Mouse (Mus musculus): ENCODE measurements around the gene Limk2.
A peak's percentile ranks its signal among the peaks of the same experiment; 100 is the strongest.

The Limk2 gene

DNA sequence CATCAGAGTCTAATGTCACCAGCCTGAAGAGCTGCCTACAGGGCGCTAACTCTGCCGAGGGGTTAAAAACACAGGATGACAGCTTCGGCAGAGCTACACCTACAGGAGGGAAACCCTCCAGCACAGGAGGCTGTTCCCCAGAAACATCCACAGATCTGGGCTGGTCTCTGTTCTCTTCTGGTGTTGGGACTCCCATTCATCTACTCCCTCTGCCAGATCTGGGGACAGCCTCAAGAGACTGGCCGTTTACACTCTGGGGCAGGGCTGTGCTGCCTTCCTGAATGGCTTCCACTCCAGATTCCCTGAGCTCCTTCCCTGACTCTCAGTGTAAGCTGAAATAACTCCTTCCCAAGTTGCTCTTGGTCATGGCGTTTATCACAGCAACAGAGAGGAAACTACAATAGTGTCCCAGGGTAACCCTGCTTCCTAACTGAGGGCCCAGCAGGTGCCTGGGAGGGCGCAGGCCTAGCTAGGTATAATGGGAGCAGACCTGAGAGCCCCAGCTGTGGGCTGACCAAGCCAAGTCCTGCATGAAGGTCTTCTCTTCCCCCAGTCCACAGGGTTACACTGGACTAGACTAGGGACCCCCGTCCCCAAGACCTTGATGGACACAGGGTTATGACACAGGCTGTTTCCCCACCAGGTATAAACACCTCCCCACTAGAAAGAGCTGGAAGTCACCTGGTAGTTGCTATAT, 37.2 kb downstream of the Limk2 start:
- no peak for DNase-seq (ENCODE audit: low read depth, low spot score)

GRCm38 (mm10) chr11:3370928-3371598, 37.9 kb downstream of the Limk2 start:
- DNase-seq (ENCODE audit: low read depth, low spot score), result peak; percentile 96

DNA sequence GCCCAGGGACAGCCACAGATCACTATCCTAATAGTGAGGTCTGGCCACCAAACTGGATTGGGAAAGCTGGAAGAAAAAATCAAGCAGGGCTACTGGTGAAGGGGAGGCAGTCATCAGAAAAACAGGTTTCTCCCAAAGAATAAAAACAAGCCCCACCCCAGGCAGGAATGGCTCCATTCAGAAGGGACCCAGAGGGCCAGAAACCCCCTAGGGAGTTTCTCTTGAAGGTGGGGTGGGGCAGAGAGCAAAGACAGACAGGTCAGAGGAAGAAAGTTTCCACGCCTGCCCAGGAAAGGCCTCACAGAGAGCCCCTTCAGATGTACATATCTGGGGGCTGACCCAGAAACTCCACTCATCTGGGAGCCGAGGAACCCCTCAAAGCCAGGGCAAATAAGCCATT, 38.8 kb downstream of the Limk2 start:
- peak; percentile 87 for DNase-seq (ENCODE audit: low read depth, low spot score)

GRCm38 (mm10) chr11:3369449-3369848, 39.5 kb downstream of the Limk2 start:
- DNase-seq (ENCODE audit: low read depth, low spot score), result peak; percentile 60

DNA sequence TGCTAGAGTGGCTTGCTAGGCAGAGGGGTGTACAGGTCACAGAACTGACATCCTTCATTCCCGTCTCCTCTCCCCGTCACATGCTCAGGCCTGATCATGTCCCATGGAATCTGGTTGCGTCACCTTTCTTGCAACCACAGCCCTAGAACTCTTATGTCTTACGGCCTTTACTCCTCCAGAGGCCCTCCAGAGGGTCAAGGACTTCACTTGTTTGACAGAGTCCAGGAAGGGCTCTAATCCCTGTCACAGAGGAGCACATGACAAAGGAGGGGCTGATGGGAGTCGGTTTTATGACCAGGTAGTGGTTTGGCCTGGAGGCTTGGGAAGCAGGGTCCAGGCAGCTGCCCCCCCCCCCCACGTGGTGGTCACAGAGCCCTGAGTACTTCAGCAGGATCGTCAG, 40.0 kb downstream of the Limk2 start:
- DNase-seq (ENCODE audit: low read depth, low spot score), result peak; percentile 38

GRCm38 (mm10) chr11:3366411-3366810, 42.6 kb downstream of the Limk2 start:
- no peak for DNase-seq (ENCODE audit: low read depth, low spot score)

GRCm38 (mm10) chr11:3362854-3363253, 46.1 kb downstream of the Limk2 start:
- DNase-seq (ENCODE audit: low read depth, low spot score), result no peak

DNA sequence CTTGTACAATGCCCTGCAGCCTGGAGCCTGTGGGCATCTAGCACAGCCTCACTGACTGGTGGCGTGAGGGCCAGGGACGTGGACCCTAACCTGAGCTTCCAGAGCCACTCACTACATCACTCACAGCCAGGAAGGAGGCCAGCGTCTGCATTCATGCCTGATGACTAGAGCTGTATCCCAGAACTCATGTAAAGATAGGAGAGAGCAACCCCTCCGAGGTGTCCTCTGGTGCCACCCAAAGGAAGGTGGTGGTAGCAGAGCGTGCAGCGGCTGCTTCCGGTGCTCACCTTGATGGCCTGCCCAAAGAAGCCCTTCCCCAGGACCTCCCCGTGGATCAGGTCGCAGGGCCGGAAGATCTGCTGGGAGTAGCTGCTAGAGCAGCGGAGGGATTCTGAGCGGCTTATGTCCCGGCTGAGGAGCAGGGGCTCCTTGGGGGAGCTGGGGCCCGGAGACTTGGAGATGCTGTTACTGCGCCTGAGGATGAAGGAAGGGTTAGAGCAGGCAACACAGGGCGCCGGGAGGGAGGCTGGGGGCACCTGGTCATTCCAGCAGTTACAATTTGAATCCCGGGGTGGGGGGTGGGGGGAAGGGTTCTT, 55.9 kb downstream of the Limk2 start:
- DNase-seq (ENCODE audit: low read depth, low spot score), result peak; percentile 81

GRCm38 (mm10) chr11:3352131-3352530, 56.9 kb downstream of the Limk2 start:
- no peak for DNase-seq (ENCODE audit: low read depth, low spot score)

DNA sequence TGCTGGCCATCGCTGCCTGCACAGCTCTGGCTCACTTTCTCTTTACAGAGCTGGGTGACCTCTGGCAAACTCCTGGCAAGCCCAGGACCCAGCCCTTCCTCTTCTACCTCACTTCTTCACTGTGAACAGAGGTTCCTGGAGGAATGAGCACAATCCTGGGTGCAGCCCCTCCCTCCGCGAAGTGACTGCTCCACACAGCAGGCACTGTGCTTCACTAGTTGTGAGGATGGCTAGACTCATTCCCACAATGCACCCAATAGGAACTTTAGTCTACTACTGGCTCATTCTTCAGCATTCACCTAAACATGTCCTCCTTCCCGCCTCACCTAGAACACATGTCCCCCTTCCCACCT, 59.7 kb downstream of the Limk2 start:
- DNase-seq (ENCODE audit: low read depth, low spot score), result peak; percentile 54

DNA sequence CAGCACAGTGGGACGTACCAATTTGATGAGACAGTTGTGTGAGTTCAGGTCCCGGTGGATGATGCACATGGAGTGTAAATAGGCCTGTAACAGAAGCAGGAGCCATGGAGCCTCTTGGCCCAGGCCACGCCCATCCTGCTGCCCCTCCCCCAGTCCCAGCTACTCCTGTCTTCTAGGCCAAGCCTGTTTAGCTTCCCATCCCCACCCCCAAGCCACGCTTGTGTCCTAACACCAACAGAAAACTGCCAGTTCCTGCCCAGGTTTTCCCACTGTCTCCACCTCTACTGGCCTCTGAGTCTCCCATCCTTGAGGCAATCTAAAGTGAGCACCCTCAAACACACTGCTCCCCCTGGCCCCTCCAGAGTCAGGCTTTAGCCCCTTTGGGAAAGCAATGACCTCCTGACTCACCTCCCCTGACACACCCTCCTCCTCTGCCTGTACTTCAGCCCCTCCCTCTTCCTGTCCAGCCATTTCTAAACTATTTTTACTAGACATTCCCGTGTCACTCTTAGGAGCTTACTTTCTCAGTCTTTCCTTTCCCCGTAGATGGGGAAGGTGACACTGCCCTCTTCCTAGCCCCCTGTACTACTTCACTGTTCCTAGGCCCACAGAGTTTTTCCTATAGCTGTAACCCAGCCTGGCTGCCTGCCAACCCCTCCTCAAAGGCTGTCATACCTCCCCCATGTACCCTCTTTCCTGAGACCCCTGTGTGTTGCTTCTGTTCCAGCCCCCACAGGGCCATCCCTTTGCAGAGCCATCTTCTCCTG, 60.2 kb downstream of the Limk2 start:
- peak; percentile 97 for DNase-seq (ENCODE audit: low read depth, low spot score)

DNA sequence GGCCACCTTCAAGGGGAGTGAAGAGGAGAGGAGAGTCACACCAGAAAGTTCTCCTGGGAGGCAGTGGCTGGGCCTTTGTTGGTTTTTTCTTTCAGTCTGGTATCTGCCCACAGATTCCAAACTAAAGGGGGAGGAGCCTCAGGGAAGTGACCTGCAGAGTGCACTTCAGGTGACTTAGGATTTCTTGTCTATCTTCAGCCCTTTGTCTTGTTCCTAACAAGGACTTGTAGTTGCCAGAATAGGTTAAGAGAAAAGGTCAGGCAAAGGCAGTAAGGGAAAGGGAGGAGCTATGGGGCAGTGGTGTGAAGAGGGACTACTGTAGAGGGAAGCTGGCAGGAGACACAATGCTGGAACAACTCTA, 61.2 kb downstream of the Limk2 start:
- peak; percentile 91 for DNase-seq (ENCODE audit: low read depth, low spot score)

DNA sequence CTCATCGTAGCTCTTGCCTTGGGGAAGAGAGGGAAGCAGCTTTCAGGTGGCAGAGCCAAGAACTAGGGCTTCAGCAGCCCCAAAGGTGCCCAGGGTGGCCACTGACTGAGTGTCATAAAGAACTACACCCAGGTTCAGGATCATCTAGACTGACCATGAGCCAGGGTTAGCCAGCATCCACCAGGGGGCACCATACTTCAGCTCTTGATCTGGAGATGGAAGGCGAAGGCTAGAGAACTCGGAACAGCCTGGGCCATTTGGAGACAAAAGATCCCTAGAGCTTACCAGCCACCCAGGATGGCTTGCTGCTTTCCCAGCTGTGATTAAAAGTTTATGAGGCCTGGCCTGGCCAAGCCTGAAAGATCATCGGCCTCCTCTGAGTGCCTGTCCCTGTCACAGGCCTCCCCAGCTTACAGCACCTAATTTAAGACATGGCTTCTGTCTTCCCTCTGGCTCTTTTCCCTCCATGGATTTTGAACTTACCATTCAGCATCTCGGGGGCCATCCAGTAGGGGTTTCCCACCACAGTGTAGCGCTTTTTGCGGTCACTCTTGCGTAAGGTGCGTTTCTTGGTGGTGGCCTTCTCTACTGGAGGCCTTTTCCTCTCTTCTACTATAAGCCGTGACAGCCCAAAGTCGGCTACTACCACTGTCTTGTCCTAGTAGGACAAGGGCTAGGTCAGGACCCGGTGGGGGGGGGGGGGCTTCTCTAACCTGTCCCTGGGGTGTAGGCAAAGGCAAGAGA, 61.7 kb downstream of the Limk2 start:
- DNase-seq (ENCODE audit: low read depth, low spot score), result peak; percentile 94

DNA sequence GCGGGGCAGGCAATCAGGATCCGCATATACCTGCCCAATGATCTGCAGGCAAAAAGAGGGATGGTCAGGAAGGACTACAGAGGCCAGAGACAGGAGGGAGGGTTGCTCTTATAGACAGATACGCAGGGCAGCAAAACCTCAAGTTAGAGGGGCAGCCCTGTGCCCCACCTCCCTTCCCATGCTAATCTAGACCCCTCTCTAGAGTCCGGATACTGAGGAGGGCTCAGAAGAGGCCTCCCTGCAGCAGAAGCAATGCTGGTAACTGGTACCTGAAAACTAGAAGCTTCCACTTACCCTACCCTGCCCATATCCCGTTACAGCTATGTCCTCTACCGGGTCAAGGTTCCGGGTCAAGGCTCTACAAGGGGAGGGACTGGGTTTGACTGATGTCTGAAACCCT, 62.6 kb downstream of the Limk2 start:
- DNase-seq (ENCODE audit: low read depth, low spot score), result no peak

GRCm38 (mm10) chr11:3344916-3345315, 64.1 kb downstream of the Limk2 start:
- no peak for DNase-seq (ENCODE audit: low read depth, low spot score)

- no peak for DNase-seq (ENCODE audit: low read depth, low spot score)
Observed at GRCm38 (mm10) chr11:3341476-3341875, 67.5 kb downstream of the Limk2 start.

DNA sequence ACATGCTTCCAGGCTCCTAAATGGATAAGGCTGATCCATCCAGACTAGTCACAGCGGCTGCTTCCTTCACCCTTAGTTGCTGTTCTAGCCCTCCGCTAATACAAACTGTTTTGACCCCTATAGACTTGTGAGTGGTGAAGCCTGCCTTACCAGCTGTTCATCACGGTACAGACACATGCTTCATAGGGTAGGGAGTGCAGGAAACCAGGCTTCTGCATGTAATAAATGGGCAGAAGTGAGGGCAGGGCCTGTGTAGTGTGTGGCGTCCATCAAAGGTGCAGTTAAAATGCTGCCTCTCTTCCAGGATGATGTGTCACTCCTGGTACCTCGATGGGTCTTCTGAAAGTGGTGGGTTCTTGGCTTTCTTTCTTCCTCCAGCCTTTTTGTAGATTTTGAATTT, 71.0 kb downstream of the Limk2 start:
- no peak for DNase-seq (ENCODE audit: low read depth, low spot score)

- peak; percentile 78 for DNase-seq (ENCODE audit: low read depth, low spot score)
Observed at GRCm38 (mm10) chr11:3337173-3337955, 71.6 kb downstream of the Limk2 start.

- DNase-seq (ENCODE audit: low read depth, low spot score), result no peak
Observed at GRCm38 (mm10) chr11:3336602-3337001, 72.4 kb downstream of the Limk2 start.

DNA sequence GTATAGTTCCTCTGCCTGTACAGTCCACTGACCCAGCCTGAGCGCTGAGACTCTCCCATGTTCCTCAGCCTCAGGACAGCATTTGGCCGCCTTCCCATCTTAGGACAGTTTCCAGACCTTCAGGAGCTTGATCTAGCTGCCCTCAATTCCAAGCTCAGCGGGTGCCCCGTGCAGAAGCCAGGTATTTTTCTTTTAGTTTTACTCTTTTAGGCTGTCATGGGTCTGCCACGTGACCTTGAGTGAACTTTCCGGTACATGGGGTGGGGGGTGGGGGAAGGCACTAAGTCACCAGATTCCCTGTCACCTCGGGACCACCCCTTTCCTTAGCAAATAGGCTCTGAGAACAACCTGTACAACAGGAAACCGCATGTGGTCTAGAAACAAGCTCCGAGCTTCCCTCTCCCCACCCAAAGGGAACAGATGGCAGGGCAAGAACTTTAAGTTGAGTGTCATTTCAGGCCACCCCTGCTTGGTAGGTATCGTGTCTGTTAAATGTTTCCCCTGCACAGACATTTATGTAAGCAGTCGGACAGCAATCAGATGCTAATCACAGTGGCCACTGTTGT, 73.3 kb downstream of the Limk2 start:
- peak; percentile 61 for DNase-seq (ENCODE audit: low read depth, low spot score)

Measured in R1 (cell line).